Mouse (Mus musculus) monocyte, adult 5-6 weeks (primary cell): ENCODE data around the gene Elovl2. TPM values are rescaled to one million over a fixed set of nuclear protein-coding genes. Genes with fewer than 3 reads are reported as not detected.
"Not testable (repeated sequence)": the region's sequence is repeated elsewhere in the genome, so short reads cannot be mapped to it uniquely, and the experiment has no call there.

Source experiments
- ATAC-seq: fragments of 153-309, 156-312 bp; replicated peaks from 2 replicates; pipeline ENCODE4 v1.8.0; 2017; ENCODE audit warnings: mild to moderate bottlenecking; ENCODE audit not compliant: low TSS enrichment, insufficient number of reproducible peaks, severe bottlenecking, poor library complexity, low FRiP score
- total RNA-seq: library from RNA; stranded (forward); fragments of 200-1000, 200-491, 200-594 nt; gene quantifications from 3 replicates; pipeline ENCODE4 v1.2.3, GENCODE M21; 2017

Gene Elovl2
- total RNA-seq, result not detected in 3 replicates

DNA sequence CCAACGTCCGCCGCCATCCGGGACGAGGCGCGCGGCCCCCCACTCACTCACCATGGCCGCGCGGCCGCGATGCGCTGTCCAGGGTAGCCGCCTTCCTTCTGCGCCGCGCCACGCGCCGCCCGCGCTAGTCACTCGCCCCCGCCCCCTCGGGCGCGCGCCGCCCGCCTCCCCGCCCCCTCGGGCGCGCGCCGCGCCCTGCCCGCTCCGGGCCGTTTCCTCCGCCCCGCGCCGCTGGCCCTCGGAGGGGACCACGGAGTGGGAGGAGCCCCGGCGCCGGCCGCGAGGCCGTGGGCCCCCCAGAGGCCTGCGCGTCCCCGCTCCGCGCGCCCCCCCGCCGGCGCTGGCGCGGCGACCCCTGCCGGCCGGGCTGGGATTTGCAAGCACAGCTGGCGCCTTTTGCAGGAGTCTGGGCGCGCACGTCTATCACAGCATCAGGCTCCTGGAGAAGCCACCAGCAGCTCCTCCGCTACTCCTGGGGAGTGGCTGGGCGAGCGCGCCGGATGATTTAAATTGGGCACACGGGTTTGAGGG lies at the start of gene Elovl2:
Gene Elovl2, minus strand, starts transcription at position 102 of the 531 bp plus-strand sequence.
- ATAC-seq, result no peak

DNA sequence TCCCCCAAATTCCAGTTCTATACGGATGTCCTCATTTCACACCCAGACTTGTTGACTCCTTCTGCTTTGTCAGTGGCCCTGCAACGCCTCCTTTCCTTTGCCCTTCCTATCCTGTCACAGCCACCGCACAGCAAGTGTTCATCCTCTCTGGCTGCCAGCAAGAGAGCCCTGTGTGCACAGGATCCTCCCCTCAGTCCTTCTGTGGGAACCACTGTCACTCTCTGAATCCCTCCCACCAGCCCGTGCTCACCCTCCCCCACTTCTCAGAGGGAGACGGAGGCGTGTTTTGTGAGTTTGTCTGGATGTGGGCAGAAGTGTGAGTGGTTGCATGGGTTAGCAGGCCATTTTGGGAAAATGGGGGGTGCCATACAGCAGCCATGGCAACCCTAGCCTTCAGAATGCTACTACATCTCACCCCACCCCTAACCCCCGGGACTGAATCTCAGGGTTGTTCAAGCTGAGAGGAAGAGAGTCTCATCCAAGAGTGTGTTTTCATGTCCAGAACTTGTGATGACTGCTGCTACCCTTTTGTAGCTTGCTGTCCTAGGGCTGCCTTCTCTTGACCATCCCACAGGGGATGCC lies 47.7 kb upstream of the Elovl2 start:
- ATAC-seq, result no peak

DNA sequence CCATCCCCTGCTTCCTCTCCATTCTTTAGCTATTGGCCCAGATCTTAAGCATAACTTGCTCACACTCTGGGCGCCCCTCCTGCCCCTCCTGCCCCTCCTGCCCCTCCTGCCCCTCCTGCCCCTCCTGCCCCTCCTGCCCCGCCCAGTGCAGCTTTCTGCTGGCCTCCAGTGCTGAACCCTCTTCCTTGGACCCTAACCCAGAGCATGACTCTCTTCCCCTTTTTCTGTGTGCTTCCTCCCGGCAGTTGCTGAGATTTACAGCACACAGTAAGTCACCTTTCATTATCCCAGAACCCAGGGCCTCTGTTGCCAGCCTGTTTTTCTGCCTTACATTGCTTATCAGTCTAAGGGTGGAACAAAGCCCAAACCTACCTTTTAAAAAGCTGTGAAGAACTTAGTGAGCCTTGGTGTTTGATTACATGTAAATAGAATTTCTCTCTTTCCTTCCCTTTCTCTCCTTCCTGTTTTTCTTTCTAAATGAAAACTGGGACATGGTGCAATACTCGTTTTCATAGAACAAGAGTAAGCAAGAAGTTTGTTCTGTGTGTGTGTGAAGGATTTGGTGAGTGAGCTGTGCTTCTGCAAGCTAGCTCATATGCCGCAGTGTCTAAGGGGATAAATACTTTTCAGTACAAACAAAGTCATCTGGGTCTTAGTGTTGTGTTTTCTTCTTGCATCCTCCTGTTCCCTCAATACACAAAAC lies 43.2 kb upstream of the Elovl2 start:
- ATAC-seq, result no peak

DNA sequence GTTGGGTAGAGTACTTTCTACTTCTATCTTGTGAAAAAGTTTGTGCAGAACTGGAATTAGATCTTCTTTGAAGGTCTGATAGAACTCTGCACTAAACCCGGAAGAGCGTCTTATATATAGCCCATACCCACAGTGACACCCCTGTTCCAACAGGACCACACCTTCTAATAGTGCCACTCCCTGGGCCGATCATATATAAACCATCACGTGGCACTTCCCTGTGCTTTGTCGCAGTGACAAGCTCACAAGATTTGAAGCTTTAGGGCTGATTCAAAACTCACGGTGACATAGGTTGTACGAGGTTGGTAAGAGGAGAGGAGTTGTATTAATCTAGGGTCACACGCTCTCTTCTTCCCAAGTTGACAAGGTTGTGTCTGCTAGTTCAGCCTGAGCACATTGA lies 41.4 kb upstream of the Elovl2 start:
- not testable (repeated sequence) for ATAC-seq

DNA sequence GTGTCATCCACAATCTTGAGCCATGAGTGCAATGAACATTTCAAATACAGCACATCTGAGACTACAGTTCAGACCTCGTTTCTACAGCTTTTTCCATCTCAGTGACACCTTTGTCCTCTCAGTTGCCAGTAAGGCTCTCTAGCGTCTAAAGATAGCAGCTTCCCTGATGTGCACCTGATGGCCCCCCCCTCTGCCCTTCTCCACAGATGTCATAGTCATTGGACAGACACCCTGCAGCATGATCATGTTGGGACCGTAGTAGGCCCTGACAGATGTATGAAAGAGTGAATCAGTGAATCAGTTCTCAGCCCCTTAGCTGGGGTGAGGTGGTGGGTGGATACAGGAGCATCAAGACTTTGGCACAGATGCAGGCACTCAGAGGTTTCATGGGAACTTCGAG lies 37.6 kb upstream of the Elovl2 start:
- no peak for ATAC-seq

DNA sequence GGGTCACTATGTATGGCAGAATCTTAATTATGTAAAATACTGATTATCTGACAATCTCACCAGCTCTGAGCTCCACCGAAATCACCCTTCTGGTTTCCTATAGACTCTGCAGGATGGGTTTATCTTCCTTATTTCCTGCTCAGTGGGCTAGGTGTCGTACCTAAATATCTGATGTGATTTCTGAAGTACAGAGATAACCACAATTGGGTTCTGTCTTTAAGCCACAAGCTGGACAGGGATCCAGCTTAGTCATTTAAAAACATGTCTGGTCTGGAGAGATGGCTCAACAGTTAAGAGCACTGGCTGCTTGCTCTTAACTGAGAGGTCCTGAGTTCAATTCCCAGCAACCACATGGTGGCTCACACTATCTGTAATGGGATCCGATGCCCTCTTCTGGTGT lies 36.8 kb upstream of the Elovl2 start:
- no peak for ATAC-seq

DNA sequence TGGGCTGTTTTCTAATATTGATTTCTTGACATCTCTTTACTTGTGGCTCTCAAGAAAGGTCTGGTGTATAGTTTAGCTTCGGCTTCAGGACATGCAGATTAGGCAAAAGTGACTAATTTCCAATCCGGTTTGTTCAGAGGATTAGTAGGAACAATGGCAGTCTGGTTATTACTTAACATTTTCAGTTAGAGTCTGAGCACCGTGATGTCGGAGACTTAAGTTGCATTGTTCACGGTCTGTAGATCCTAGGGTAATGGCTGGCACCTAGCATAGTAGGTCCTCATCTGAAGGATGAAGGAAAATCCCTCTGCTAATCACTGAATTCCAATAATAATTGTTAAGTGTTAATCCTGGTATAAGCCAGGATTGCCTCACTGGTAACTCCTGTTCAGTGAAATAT lies 35.9 kb upstream of the Elovl2 start:
- ATAC-seq, result no peak

DNA sequence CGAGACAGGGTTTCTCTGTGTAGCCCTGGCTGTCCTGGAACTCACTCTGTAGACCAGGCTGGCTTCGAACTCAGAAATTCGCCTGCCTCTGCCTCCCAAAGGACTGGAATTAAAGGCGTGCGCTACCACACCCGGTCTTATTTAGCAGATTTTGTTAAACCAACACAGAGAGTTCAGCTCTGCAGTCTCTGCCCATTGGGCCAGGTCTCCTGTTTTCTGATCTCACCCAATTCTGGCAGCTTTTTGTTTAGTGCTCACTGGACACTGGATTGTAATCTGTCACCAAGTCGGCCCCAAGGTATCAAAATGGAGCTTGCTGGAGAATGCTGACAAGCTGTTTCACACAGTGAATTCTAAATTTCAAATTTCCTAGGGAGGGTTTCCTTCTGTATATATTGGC lies 32.5 kb upstream of the Elovl2 start:
- ATAC-seq, result no peak

DNA sequence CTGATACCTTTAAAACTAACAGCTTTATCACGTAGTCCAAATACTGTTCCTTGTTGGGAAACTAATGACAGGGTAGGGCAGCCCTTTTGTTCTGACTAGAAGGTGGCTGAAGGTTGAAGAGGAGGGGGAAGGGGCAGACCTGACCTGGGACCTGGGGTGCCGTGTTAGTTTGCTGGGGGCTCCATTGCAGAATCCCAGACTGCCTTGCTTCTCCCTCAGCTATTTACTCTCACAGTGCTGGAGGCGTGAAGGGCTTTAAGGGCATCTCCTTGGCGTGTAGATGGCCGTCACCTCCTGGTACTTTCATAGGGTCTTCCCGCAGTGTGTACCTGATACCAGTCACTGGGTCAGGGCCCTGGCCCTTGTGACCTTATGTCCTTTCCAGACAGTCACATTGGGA lies 31.9 kb upstream of the Elovl2 start:
- no peak for ATAC-seq

DNA sequence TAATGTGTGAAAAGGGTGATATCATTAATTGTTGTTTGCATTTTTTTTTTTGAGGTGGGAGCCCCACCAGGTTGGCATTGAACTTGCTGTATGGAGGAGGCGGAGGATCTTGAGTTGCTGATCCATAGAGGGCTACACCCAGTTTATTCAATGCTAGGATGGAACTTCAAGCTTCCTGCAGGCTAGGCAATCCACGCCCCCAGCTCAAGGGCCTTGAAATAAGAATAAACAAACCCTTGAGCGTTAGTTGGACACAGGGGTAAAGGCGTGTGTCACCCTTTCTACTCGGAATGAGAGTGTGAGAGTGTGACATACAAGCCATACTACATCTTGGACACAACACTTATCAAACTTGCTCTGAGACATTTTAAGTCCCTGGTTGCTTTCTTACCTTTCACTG lies 31.5 kb upstream of the Elovl2 start:
- no peak for ATAC-seq

DNA sequence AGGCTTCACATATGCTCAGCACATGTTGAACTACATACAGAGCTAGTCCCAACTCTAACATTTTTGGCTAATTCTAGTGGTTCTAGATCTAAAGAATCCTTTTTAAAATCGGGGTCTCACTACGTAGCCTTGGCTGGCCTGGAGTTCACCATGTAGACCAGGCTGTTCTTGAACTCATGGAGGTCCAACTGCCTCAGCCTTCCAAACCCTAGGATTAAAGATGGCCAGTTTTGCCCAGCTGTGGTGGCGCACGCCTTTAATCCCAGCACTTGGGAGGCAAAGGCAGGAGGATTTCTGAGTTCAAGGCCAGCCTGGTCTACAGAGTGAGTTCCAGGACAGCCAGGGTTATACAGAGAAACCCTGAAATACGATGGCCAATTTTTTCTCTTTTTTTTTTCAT lies 31.0 kb upstream of the Elovl2 start:
- not testable (repeated sequence) for ATAC-seq

DNA sequence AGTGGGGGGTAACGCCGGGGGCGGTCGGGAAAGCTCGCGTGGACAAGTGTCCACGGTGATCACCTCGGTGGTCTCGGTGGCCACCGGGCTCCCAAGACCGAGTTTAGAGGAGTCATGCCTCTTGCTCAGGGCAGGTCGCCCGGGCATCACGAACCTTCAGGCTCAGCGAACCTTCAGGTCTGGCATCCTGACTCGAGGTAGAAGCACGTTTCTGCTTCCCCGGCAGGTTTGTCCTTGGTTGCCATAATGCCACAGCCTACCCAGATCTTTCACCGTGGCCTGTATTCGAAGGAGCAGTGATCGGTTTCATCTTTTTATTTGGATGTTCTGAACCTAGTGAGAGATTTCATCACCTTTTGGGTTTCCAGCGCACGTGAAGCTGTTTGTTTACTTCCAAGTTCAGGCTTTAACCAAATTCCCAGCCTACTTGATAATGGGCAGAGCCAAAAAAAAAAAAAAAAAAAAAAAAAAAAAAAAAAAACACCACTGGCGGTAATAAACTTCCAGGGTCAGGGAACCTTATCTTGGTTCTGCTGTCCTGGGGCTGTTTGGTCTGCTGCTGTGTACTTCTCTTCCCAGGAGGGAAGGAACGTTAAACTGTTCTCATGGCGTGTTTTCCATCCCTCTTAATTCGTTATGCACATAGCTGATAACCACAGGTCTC lies 30.2 kb upstream of the Elovl2 start:
- no peak for ATAC-seq

DNA sequence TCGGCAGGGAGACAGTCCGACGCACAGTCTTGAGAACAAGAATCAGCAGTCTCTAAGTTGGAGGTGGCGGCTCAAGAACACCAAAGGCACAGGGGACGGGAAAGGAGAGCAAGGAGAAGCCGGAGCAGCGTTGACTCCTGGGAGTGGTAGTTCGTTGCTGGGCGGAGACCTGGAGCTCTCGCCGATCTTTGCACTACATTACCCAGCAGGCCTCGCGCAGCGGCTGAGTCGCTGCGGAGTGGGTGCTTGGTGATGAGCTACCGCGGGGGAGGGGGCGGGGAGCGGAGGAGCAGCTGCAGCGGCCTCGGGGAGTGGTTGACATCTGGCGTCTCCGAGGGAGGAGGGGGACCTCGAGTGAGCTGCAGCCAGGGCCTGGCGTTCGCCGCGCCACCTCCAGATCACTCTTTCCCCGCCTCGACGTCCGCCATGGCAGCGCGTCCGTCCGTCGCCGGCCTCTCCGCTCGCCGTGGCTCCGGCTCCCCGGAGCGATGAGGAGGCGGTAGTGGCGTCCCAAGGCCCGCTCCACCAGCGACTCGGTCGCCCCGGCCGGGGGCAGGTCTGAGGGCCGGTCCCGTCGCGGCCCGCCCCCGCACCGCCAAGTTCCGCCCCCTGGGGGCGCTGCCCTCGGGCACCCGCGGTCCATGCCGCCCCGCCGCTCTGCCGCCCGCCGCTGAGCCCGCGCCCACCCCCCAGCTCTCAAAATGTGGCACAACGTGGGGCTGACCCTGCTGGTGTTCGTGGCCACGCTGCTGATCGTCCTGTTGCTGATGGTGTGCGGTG lies 29.5 kb upstream of the Elovl2 start, which contains the start of gene Smim13:
Gene Smim13, plus strand, starts transcription at position 307 of the 780 bp plus-strand sequence.
- ATAC-seq, result peak; percentile 97

DNA sequence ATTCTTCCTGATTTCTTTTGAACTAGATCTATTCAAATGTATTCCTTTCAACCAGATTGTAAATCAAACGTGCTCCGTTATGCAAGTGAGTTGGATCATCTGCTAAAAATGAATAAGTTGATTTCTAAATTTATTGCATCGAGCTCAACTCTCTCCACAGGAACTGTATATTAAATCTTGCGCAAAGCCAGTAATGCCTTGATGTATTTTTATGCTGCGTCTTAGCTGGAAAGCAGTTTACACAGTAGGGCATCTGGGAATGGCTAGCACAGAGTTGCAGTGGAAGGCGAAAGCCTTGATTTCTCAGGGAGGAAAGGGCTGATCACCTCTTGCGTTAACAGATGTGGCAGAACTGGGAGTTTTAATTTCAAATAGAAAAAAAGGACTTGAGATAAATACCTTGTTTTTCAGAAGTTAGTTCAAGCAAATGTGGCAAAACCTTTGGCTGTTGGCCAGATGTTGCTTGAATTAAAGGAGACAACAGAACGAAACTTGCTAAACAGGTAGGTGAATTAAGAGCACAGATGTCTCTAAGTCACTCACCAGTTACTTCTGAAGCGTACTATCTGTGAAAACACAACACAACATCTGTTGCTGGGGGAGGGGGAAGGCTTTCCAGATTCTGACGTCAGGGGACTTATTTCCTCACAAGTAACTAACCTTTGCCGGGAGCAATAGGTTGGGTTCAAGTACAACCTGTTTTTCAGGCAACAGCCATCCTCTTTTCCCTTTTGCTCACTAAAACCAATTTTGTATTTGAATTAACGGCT lies 28.7 kb upstream of the Elovl2 start:
- no peak for ATAC-seq

DNA sequence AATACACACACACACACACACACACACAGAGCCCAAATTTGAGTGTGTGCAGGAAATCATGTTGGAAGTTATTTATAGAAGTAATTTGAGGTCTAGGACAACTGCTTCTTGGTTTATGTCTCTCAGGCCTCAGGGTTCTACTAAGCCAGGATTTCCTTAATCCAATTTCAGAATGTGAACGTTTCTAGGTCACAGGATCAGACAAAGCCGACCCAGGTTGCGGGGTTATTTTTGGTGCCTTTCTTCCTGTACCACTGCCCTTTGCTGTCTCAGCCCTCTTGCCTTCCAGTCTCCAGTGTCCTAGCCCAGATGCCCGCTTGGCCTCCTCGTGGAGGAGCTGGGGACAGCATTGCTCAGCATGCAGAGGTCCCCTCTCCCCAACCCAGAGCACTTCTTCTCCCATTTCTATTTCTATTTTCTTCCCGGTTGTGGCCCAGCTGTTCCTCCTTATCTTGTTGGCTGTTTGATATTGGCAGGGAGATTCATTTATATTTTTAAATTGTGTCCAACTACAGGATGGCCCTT lies 24.2 kb upstream of the Elovl2 start:
- ATAC-seq, result no peak

DNA sequence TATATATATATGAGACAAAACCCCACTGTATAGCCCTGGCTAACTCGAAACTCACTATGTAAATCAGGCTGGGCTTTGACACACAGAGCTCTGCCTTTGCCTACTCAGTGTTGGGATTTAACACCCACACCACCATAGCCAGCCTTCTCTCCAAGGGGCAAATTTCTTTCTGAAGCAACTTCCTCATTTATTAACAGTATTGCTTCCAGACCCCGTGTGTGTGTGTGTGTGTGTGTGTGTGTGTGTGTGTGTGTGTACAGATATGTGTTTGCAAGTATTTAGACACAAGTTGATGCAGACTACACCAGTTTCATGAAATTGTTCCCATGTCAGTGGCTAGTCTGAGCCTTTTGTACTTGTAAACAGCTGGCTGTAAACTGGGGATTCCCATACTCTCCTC lies 21.4 kb upstream of the Elovl2 start:
- ATAC-seq, result no peak

DNA sequence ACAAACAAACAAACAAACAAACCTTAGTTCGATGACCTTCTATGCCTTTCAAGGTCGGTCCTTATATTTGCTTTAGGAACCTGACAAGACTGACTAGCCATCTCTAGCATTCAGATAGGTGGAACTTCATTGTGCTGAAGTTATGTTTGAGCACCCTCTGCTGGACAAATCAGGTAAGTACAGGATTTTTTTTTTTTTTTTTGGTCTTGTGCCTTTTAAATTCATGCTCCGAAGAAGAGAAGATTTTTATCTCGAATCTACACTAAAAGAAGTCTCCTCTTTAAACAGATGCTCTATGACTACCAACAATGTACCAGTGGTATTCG lies 18.6 kb upstream of the Elovl2 start:
- no peak for ATAC-seq

DNA sequence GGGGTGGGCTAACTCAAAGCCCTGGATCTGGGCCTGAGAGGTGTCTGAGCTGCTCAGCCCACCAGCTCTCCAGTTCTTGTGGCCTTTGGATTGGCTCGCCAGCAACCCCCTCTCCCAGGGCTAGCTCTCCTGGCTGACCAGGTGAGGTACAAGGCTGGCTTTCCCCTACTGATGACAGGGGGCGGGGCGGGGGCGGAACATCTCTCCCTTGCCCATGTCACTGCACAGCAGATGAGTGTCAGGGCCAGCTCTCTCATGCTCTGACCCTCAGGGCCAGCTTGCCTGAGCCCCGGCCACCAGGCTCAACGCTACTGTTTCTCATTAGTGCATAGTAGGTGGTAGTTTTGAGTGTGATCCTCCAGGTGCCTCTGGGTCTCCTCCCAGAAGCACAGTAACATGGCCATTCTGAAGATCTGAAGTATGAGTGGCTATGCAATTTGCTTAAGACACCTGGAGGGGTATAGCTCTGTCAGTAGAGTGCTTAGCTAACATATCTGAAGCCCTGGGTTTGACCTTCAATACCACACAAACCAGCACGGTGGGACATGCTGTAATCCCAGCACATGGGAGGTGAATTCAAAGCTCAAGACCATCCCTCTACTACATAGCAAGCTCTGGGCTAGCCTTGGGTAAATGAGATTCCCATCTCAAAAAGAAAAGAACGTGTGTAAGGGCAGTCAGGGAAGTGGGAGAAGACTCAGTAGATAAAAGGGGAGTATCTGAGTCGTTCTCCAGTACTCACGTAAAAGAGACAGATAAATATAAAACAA lies 18.0 kb upstream of the Elovl2 start:
- no peak for ATAC-seq
